Comparison of ENCODE assay signal across 9 mouse cellular contexts in genomic region chr11:44619887-44620693, GRCm38 (mm10). TPM values are rescaled to one million over a fixed set of nuclear protein-coding genes. Genes with fewer than 3 reads are reported as not detected.
DNase-seq lines count a peak whose midpoint lies in the region; ATAC-seq and TF ChIP-seq lines count a peak whose summit lies in the region.
"Had no signal": no experiment of that assay in that cellular context is flagged by ENCODE, and none has a peak within 500 bp of the region (broad histone marks: within the 10 kb centered on the region; RNA-seq: fewer than 3 reads in every experiment).

No protein-coding gene starts in this region.

- intact Hi-C loops in heart, postnatal 36 days (cut with DNase I) = loop anchor here (2.0 to 5.0 kb wide), 2 partner anchors 47 to 125 kb away; no protein-coding TSS in a partner anchor

- H3K27ac ChIP-seq in spleen, adult 2 months (ENCODE audit: insufficient read depth, low read length) = peak overlapping the region; percentile 91
- H3K27ac ChIP-seq in embryonic facial prominence, embryonic 12.5 days = peak overlapping the region; percentile 70
- H3K27ac ChIP-seq in liver, embryonic 16.5 days (ENCODE audit: low read length) = no peak overlapping the region

- peak overlapping the region; percentile 65 for H3K4me3 ChIP-seq in spleen, adult 2 months (ENCODE audit: extremely low read depth, insufficient read depth, insufficient read length)
- peak overlapping the region; percentile 64 for H3K4me3 ChIP-seq in embryonic facial prominence, embryonic 12.5 days
- H3K4me3 ChIP-seq in liver, embryonic 16.5 days (ENCODE audit: low read depth, low read length) = peak overlapping the region; percentile 18
- H3K4me3 ChIP-seq: erythroblast, embryonic 14.5 days had no signal

- peak overlapping the region; percentile 67 for H3K9ac ChIP-seq in embryonic facial prominence, embryonic 12.5 days
- no peak overlapping the region for H3K9ac ChIP-seq in liver, embryonic 16.5 days (ENCODE audit: low read depth, low read length)

- peaks cover 10% of the 10 kb centered on the region for H3K4me1 ChIP-seq in spleen, adult 2 months (ENCODE audit: control insufficient read depth, insufficient read depth, insufficient read length)
- peaks cover 36% of the 10 kb centered on the region for H3K4me1 ChIP-seq in embryonic facial prominence, embryonic 12.5 days
- no peaks in the 10 kb centered on the region; the same call in 1 of the 2 replicates for H3K4me1 ChIP-seq in liver, embryonic 16.5 days (ENCODE audit: control insufficient read depth, low read depth, low read length)

- WGBS in spleen, adult 2 months = 9% methylated on average over 41 of the region's 41 CpGs
- WGBS in embryonic facial prominence, embryonic 12.5 days = 4% methylated on average over 41 of the region's 41 CpGs
- 4% methylated on average over 41 of the region's 41 CpGs for WGBS in liver, embryonic 16.5 days (ENCODE audit: insufficient replicate concordance)

- H3K27me3 ChIP-seq in spleen, adult 2 months (ENCODE audit: control insufficient read depth, insufficient read depth, low read length) = peaks cover 2% of the 10 kb centered on the region; the same call in 1 of the 2 replicates
- H3K27me3 ChIP-seq in embryonic facial prominence, embryonic 12.5 days = peaks cover 37% of the 10 kb centered on the region
- peaks cover 71% of the 10 kb centered on the region for H3K27me3 ChIP-seq in liver, embryonic 16.5 days (ENCODE audit: control insufficient read depth, insufficient read depth, low read depth, low read length)

- peak in 1 of 2 experiments; percentile 58 for DNase-seq in spleen, adult 2 months (ENCODE audit: low read depth in 1 of 2, low spot score in 2 of 2)
- no peak for DNase-seq in spleen, postnatal 4 days (ENCODE audit: low spot score in 2 of 2)
- DNase-seq in heart, postnatal 36 days = peak; percentile 49 to 71
- DNase-seq in frontal cortex, postnatal 36 days (ENCODE audit: low spot score in 2 of 2) = no peak
- no peak for DNase-seq in urinary bladder, postnatal 14 days (ENCODE audit: low spot score)

- peaks cover 11% of the 10 kb centered on the region for H3K36me3 ChIP-seq in spleen, adult 2 months (ENCODE audit: control insufficient read depth, insufficient read depth, low read length)
- peaks cover 5% of the 10 kb centered on the region; the same call in 1 of the 2 replicates for H3K36me3 ChIP-seq in embryonic facial prominence, embryonic 12.5 days
- no peaks in the 10 kb centered on the region for H3K36me3 ChIP-seq in liver, embryonic 16.5 days (ENCODE audit: control insufficient read depth, insufficient read depth)

- TF ChIP-seq POLR2A in spleen, adult 2 months (IDR thresholded peaks at IDR 0.05; ENCODE audit: low read depth, low read length) = no peak; the same call in 1 of the 2 replicates

- no peak for ATAC-seq in embryonic facial prominence, embryonic 12.5 days (ENCODE audit: insufficient number of reproducible peaks, insufficient read depth, low FRiP score, low TSS enrichment)
- ATAC-seq in liver, embryonic 16.5 days (ENCODE audit: low read depth) = no peak
- ATAC-seq in inflammation-experienced regulatory T-cells, adult 6 months = no peak

- H3K9me3 ChIP-seq in embryonic facial prominence, embryonic 12.5 days = no peaks in the 10 kb centered on the region
- no peaks in the 10 kb centered on the region for H3K9me3 ChIP-seq in liver, embryonic 16.5 days (replicated peaks; ENCODE audit: control insufficient read depth, low read length)

- peak overlapping the region; percentile 87 for H3K4me2 ChIP-seq in embryonic facial prominence, embryonic 12.5 days (replicated peaks)
- no peak overlapping the region for H3K4me2 ChIP-seq in liver, embryonic 16.5 days (ENCODE audit: low read depth, low read length)

- no peak for TF ChIP-seq CTCF in spleen, adult 2 months (IDR thresholded peaks at IDR 0.05; ENCODE audit: extremely low read depth, insufficient read depth, insufficient read length, insufficient replicate concordance)

RNA-seq across cellular contexts. Expression of gene Ebf1, which starts 3.0 kb away (rescaled TPM):
- polyA plus RNA-seq in spleen, adult 2 months (2012; rRNA removed) = 26.6 and 40.1 TPM in 2 replicates
- polyA plus RNA-seq in embryonic facial prominence, embryonic 12.5 days (2016; fragmentation: Nextera tagmentation; extraction: Ambion mirVana) = 66.2 and 76.0 TPM in 2 replicates
- total RNA-seq in heart, postnatal 36 days (2021) = 10 to 100 TPM; 13.4 to 14.4 TPM
- polyA plus RNA-seq in liver, embryonic 16.5 days (2015; fragmentation: Nextera tagmentation; extraction: Ambion mirVana) = 2.2 and 2.8 TPM in 2 replicates
- 1 to 10 TPM in 2 of 3 experiments, under 1 TPM in 1; 0.19 to 1.8 (median 1.8) TPM for polyA plus RNA-seq in inflammation-experienced regulatory T-cells, adult 6 months (2017; shearing (Covaris generic))
- polyA plus RNA-seq: erythroblast, embryonic 14.5 days had no signal

Comparison
In these comparisons a context has a peak if more than half of its experiments do, and no peak if none do; other contexts are left out.
1. DNase-seq: peak in heart, postnatal 36 days (2 of 2); none in spleen, postnatal 4 days (0 of 2), frontal cortex, postnatal 36 days (0 of 2) and urinary bladder, postnatal 14 days (single experiment).
2. Peak in every context shown above with its lines, with median percentiles within 50 percentile points of each other: H3K4me3 ChIP-seq.